Mouse (Mus musculus): Measurements from ENCODE around the gene Prrt3. TPM values are rescaled to one million over a fixed set of nuclear protein-coding genes. Genes with fewer than 3 reads are reported as not detected.

Prrt3 gene
- polyA plus RNA-seq, 1 experiment: 0.22 TPM

GRCm38 (mm10) chr6:113489410-113489809, 12.3 kb downstream of the Prrt3 start:
- Histone ChIP-seq H3K4me2 (ENCODE audit: low read depth) (no peak overlapping the region), H3K79me2 (ENCODE audit: control insufficient read depth, insufficient read depth) (no peaks in the 10 kb centered on the region), H3ac (ENCODE audit: control insufficient read depth, insufficient read length) (no peak overlapping the region), H3K4me3 (no peak overlapping the region), H3K36me3 (ENCODE audit: control insufficient read depth, insufficient read depth) (no peaks in the 10 kb centered on the region), H3K27me3 (ENCODE audit: control insufficient read depth, insufficient read depth, insufficient read length) (no peaks in the 10 kb centered on the region)
- TF ChIP-seq MYOD1 (IDR thresholded peaks at IDR 0.05; ENCODE audit: control insufficient read depth in 1 of 3, insufficient read length in 2 of 3, low read depth in 2 of 3) (no peak), TCF3 (IDR thresholded peaks at IDR 0.05; ENCODE audit: insufficient read length, low read depth) (no peak), MYOG (IDR thresholded peaks at IDR 0.05; ENCODE audit: control insufficient read depth in 1 of 3, insufficient read depth in 1 of 3, insufficient read length in 2 of 3, low read depth in 2 of 3) (no peak), TCF12 (IDR thresholded peaks at IDR 0.05; ENCODE audit: insufficient read depth, poor library complexity, severe bottlenecking) (no peak), CEBPB (IDR thresholded peaks at IDR 0.05; ENCODE audit: insufficient read depth, poor library complexity, severe bottlenecking) (no peak), E2F4 (IDR thresholded peaks at IDR 0.05; ENCODE audit: insufficient read depth) (no peak), REST (IDR thresholded peaks at IDR 0.05; ENCODE audit: insufficient read depth, insufficient read length) (no peak), POLR2AphosphoS2 (IDR thresholded peaks at IDR 0.05; ENCODE audit: insufficient read length, low read depth) (no peak), SRF (IDR thresholded peaks at IDR 0.05; ENCODE audit: control insufficient read depth, insufficient read length, low read depth) (no peak), MAX (IDR thresholded peaks at IDR 0.05; ENCODE audit: low read depth) (no peak), POLR2A (IDR thresholded peaks at IDR 0.05; ENCODE audit: insufficient read length, low read depth) (no peak), USF1 (IDR thresholded peaks at IDR 0.05; ENCODE audit: low read depth) (no peak)

GRCm38 (mm10) chr6:113487125-113487576, 14.6 kb downstream of the Prrt3 start:
- H3K4me3 ChIP-seq: no peak overlapping the region
- TF ChIP-seq E2F4 (IDR thresholded peaks at IDR 0.05; ENCODE audit: insufficient read depth): no peak
- TF ChIP-seq USF1 (IDR thresholded peaks at IDR 0.05; ENCODE audit: low read depth): no peak
- no peak for TF ChIP-seq MAX (IDR thresholded peaks at IDR 0.05; ENCODE audit: low read depth)
- no peak for TF ChIP-seq TCF3 (IDR thresholded peaks at IDR 0.05; ENCODE audit: insufficient read length, low read depth)
- peak; percentile 80 for TF ChIP-seq TCF12 (IDR thresholded peaks at IDR 0.05; ENCODE audit: insufficient read depth, poor library complexity, severe bottlenecking)
- TF ChIP-seq MYOD1 (IDR thresholded peaks at IDR 0.05; ENCODE audit: control insufficient read depth in 1 of 3, insufficient read length in 2 of 3, low read depth in 2 of 3): peak; percentile 22 to 89 (median 89)
- peak; percentile 25 to 89 (median 58) for TF ChIP-seq MYOG (IDR thresholded peaks at IDR 0.05; ENCODE audit: control insufficient read depth in 1 of 3, insufficient read depth in 1 of 3, insufficient read length in 2 of 3, low read depth in 2 of 3)
- TF ChIP-seq CEBPB (IDR thresholded peaks at IDR 0.05; ENCODE audit: insufficient read depth, poor library complexity, severe bottlenecking): peak; percentile 94
- TF ChIP-seq REST (IDR thresholded peaks at IDR 0.05; ENCODE audit: insufficient read depth, insufficient read length): no peak
- no peaks in the 10 kb centered on the region for H3K79me2 ChIP-seq (ENCODE audit: control insufficient read depth, insufficient read depth)
- no peak overlapping the region for H3ac ChIP-seq (ENCODE audit: control insufficient read depth, insufficient read length)
- no peaks in the 10 kb centered on the region for H3K27me3 ChIP-seq (ENCODE audit: control insufficient read depth, insufficient read depth, insufficient read length)
- H3K36me3 ChIP-seq (ENCODE audit: control insufficient read depth, insufficient read depth): no peaks in the 10 kb centered on the region
- H3K4me2 ChIP-seq (ENCODE audit: low read depth): peak overlapping the region; percentile 64

- Histone ChIP-seq H3K79me2 (ENCODE audit: control insufficient read depth, insufficient read depth) (no peaks in the 10 kb centered on the region), H3K36me3 (ENCODE audit: control insufficient read depth, insufficient read depth) (no peaks in the 10 kb centered on the region), H3ac (ENCODE audit: control insufficient read depth, insufficient read length) (no peak overlapping the region), H3K4me2 (ENCODE audit: low read depth) (peak overlapping the region; percentile 80), H3K4me3 (peak overlapping the region; percentile 33), H3K27me3 (ENCODE audit: control insufficient read depth, insufficient read depth, insufficient read length) (no peaks in the 10 kb centered on the region)
- TF ChIP-seq POLR2AphosphoS2 (IDR thresholded peaks at IDR 0.05; ENCODE audit: insufficient read length, low read depth): no peak
- no peak for TF ChIP-seq REST (IDR thresholded peaks at IDR 0.05; ENCODE audit: insufficient read depth, insufficient read length)
- no peak for TF ChIP-seq E2F4 (IDR thresholded peaks at IDR 0.05; ENCODE audit: insufficient read depth)
- TF ChIP-seq MAX (IDR thresholded peaks at IDR 0.05; ENCODE audit: low read depth): no peak
- TF ChIP-seq MYOG (IDR thresholded peaks at IDR 0.05; ENCODE audit: control insufficient read depth in 1 of 3, insufficient read depth in 1 of 3, insufficient read length in 2 of 3, low read depth in 2 of 3): no peak
- TF ChIP-seq TCF12 (IDR thresholded peaks at IDR 0.05; ENCODE audit: insufficient read depth, poor library complexity, severe bottlenecking): no peak
- TF ChIP-seq MYOD1 (IDR thresholded peaks at IDR 0.05; ENCODE audit: control insufficient read depth in 1 of 3, insufficient read length in 2 of 3, low read depth in 2 of 3): no peak
- TF ChIP-seq CEBPB (IDR thresholded peaks at IDR 0.05; ENCODE audit: insufficient read depth, poor library complexity, severe bottlenecking): no peak
- no peak for TF ChIP-seq TCF3 (IDR thresholded peaks at IDR 0.05; ENCODE audit: insufficient read length, low read depth)
- TF ChIP-seq USF1 (IDR thresholded peaks at IDR 0.05; ENCODE audit: low read depth): no peak
- no peak for TF ChIP-seq SRF (IDR thresholded peaks at IDR 0.05; ENCODE audit: control insufficient read depth, insufficient read length, low read depth)
- no peak for TF ChIP-seq POLR2A (IDR thresholded peaks at IDR 0.05; ENCODE audit: insufficient read length, low read depth)
Observed at GRCm38 (mm10) chr6:113483729-113484128, 18.0 kb downstream of the Prrt3 start.

GRCm38 (mm10) chr6:113483100-113483615, 18.6 kb downstream of the Prrt3 start, which contains the start of gene Creld1:
Gene Creld1, plus strand, starts transcription at chr6:113483297.
- no peaks in the 10 kb centered on the region for H3K79me2 ChIP-seq (ENCODE audit: control insufficient read depth, insufficient read depth)
- no peak within 1 kb of the TSS for H3ac ChIP-seq (ENCODE audit: control insufficient read depth, insufficient read length)
- TF ChIP-seq POLR2A (IDR thresholded peaks at IDR 0.05; ENCODE audit: insufficient read length, low read depth): peak; percentile 13
- no peak for TF ChIP-seq MYOG (IDR thresholded peaks at IDR 0.05; ENCODE audit: control insufficient read depth in 1 of 3, insufficient read depth in 1 of 3, insufficient read length in 2 of 3, low read depth in 2 of 3)
- TF ChIP-seq TCF3 (IDR thresholded peaks at IDR 0.05; ENCODE audit: insufficient read length, low read depth): no peak
- TF ChIP-seq CEBPB (IDR thresholded peaks at IDR 0.05; ENCODE audit: insufficient read depth, poor library complexity, severe bottlenecking): no peak
- H3K36me3 ChIP-seq (ENCODE audit: control insufficient read depth, insufficient read depth): peaks cover 2% of the 10 kb centered on the region
- H3K4me2 ChIP-seq (ENCODE audit: low read depth): peak within 1 kb of the TSS; percentile 80
- H3K27me3 ChIP-seq (ENCODE audit: control insufficient read depth, insufficient read depth, insufficient read length): no peaks in the 10 kb centered on the region
- peak within 1 kb of the TSS; percentile 33 for H3K4me3 ChIP-seq
